Mouse (Mus musculus) midbrain, embryonic 16.5 days (tissue): ENCODE results near the gene Sulf2. TPM values are rescaled to one million over a fixed set of nuclear protein-coding genes. Genes with fewer than 3 reads are reported as not detected.

Experiments used
- ATAC-seq: fragments of 200-750 bp; cut with Nextera tagmentation; 2 replicates; pipeline ENCODE4 v1.8.0; 2017; ENCODE audit warnings: moderate TSS enrichment
- H3K27ac ChIP-seq: fragments of 300-500 bp; sonication (generic); 2 replicates; pipeline ENCODE4 v1.5.1; 2014; ENCODE audit warnings: mild to moderate bottlenecking, low read length, mixed read lengths
- H3K27me3 ChIP-seq: fragments of 300-500 bp; sonication (generic); 2 replicates; pipeline ENCODE4 v1.6.1; 2014; ENCODE audit warnings: low read depth, low read length, mixed read lengths; ENCODE audit not compliant: control insufficient read depth, insufficient read depth
- H3K36me3 ChIP-seq: fragments of 300-500 bp; sonication (generic); 2 replicates; pipeline ENCODE4 v1.6.1; 2014; ENCODE audit warnings: mild to moderate bottlenecking, low read length, moderate library complexity, mixed read lengths; ENCODE audit not compliant: control insufficient read depth, insufficient read depth
- H3K4me1 ChIP-seq: fragments of 300-500 bp; sonication (generic); 2 replicates; pipeline ENCODE4 v1.6.1; 2014; ENCODE audit warnings: mild to moderate bottlenecking, low read length, mixed read lengths; ENCODE audit not compliant: control insufficient read depth, insufficient read depth
- H3K4me2 ChIP-seq: fragments of 300-500 bp; sonication (generic); 2 replicates; pipeline ENCODE4 v1.6.1; 2014; ENCODE audit warnings: mild to moderate bottlenecking, low read length, mixed read lengths
- H3K4me3 ChIP-seq: fragments of 300-500 bp; sonication (generic); 2 replicates; pipeline ENCODE4 v1.5.1; 2014; ENCODE audit warnings: low read depth, mild to moderate bottlenecking, low read length, moderate library complexity, mixed read lengths
- H3K9ac ChIP-seq: fragments of 300-500 bp; sonication (generic); 2 replicates; pipeline ENCODE4 v1.6.1; 2014; ENCODE audit warnings: low read depth, low read length, mixed read lengths
- H3K9me3 ChIP-seq: fragments of 300-500 bp; sonication (generic); replicated peaks from 2 replicates; pipeline ENCODE4 v1.6.1; 2014; ENCODE audit warnings: mild to moderate bottlenecking, low read length, mixed read lengths; ENCODE audit not compliant: control insufficient read depth, poor library complexity, severe bottlenecking
- WGBS: fragments of 180-500 bp; shearing (Covaris S2); extraction: QIAGEN DNeasy Blood & Tissue Kit; methylation state at CpG from one replicate; pipeline ENCODE4 v1.1.7; 2014; 5-methylcytosine and 5-hydroxymethylcytosine counted together
- polyA plus RNA-seq: library from polyadenylated mRNA; unstranded; fragments of >200 nt; fragmentation: Nextera tagmentation; extraction: Ambion mirVana; gene quantifications from 2 replicates; pipeline ENCODE4 v1.2.1, GENCODE M21; 2015

Gene Sulf2
- polyA plus RNA-seq, 1 experiment from 2014 or later, result 88.1 TPM

- ATAC-seq, result no peak
- Histone ChIP-seq H3K9ac (no peak overlapping the region), H3K27me3 (no peaks in the 10 kb centered on the region), H3K9me3 (no peaks in the 10 kb centered on the region), H3K4me3 (no peak overlapping the region), H3K36me3 (peaks cover 9% of the 10 kb centered on the region), H3K4me2 (no peak overlapping the region), H3K27ac (0 out of 2 replicates have a peak overlapping the region, but pooled peaks have one; percentile 9), H3K4me1 (no peaks in the 10 kb centered on the region)
- 63% methylated on average over 6 of the region's 6 CpGs for WGBS
Measured at GRCm38 (mm10) chr2:166074322-166074721, 81.1 kb downstream of the Sulf2 start.

- Histone ChIP-seq H3K9me3 (no peaks in the 10 kb centered on the region), H3K9ac (no peak overlapping the region), H3K4me1 (no peaks in the 10 kb centered on the region), H3K4me3 (no peak overlapping the region), H3K4me2 (no peak overlapping the region), H3K27me3 (no peaks in the 10 kb centered on the region), H3K36me3 (peaks cover 10% of the 10 kb centered on the region), H3K27ac (no peak overlapping the region)
- ATAC-seq, result no peak
- 82% methylated on average over 10 of the region's 10 CpGs for WGBS
Measured at GRCm38 (mm10) chr2:166073082-166073481, 82.4 kb downstream of the Sulf2 start.

GRCm38 (mm10) chr2:166071889-166072288 is 83.6 kb downstream of the Sulf2 start:
- H3K9ac ChIP-seq, result no peak overlapping the region
- H3K4me2 ChIP-seq, result no peak overlapping the region
- no peaks in the 10 kb centered on the region for H3K4me1 ChIP-seq
- ATAC-seq, result no peak
- H3K36me3 ChIP-seq, result peaks cover 14% of the 10 kb centered on the region
- 78% methylated on average over 9 of the region's 9 CpGs for WGBS
- no peaks in the 10 kb centered on the region for H3K27me3 ChIP-seq
- no peak overlapping the region for H3K27ac ChIP-seq
- H3K4me3 ChIP-seq, result no peak overlapping the region
- no peaks in the 10 kb centered on the region for H3K9me3 ChIP-seq

DNA sequence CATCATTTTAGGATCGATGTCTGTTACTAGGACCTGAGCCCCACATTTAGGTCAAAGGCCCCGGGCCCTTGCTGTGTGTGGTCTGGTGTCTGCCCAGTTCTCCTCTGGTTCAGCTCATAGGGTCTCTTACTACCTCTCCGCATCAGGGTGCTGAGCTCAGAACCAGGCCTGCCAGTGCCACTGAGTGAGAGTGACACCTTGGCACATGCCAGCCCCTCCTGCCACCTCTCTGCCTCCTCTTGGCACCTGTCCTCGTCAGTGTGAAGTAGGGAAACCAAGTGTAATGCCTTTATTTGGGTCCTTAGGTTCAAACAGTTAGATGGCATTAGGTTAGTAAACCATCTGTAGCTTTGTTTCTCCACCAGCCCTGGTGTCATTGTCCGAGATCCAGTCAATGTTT is 84.0 kb downstream of the Sulf2 start:
- Histone ChIP-seq H3K4me1 (no peaks in the 10 kb centered on the region), H3K27me3 (no peaks in the 10 kb centered on the region), H3K36me3 (peaks cover 16% of the 10 kb centered on the region), H3K9me3 (no peaks in the 10 kb centered on the region), H3K4me3 (no peak overlapping the region), H3K9ac (no peak overlapping the region), H3K27ac (no peak overlapping the region), H3K4me2 (no peak overlapping the region)
- ATAC-seq, result no peak
- 91% methylated on average over 5 of the region's 5 CpGs for WGBS

GRCm38 (mm10) chr2:166069738-166070137 is 85.7 kb downstream of the Sulf2 start:
- H3K27me3 ChIP-seq, result no peaks in the 10 kb centered on the region
- no peak overlapping the region for H3K4me3 ChIP-seq
- no peak for ATAC-seq
- WGBS, result 94% methylated on average over 7 of the region's 7 CpGs
- H3K4me1 ChIP-seq, result no peaks in the 10 kb centered on the region
- no peak overlapping the region for H3K9ac ChIP-seq
- no peaks in the 10 kb centered on the region for H3K9me3 ChIP-seq
- no peak overlapping the region for H3K27ac ChIP-seq
- H3K4me2 ChIP-seq, result no peak overlapping the region
- H3K36me3 ChIP-seq, result peaks cover 25% of the 10 kb centered on the region

GRCm38 (mm10) chr2:166069164-166069563 is 86.3 kb downstream of the Sulf2 start:
- Histone ChIP-seq H3K27me3 (no peaks in the 10 kb centered on the region), H3K9ac (no peak overlapping the region), H3K27ac (no peak overlapping the region), H3K4me3 (no peak overlapping the region), H3K4me1 (no peaks in the 10 kb centered on the region), H3K9me3 (no peaks in the 10 kb centered on the region), H3K4me2 (no peak overlapping the region), H3K36me3 (peaks cover 25% of the 10 kb centered on the region)
- 88% methylated on average over 5 of the region's 5 CpGs for WGBS
- ATAC-seq, result no peak

- Histone ChIP-seq H3K36me3 (peaks cover 28% of the 10 kb centered on the region), H3K4me1 (no peaks in the 10 kb centered on the region), H3K4me3 (no peak overlapping the region), H3K4me2 (no peak overlapping the region), H3K9ac (no peak overlapping the region), H3K27ac (no peak overlapping the region), H3K9me3 (no peaks in the 10 kb centered on the region), H3K27me3 (no peaks in the 10 kb centered on the region)
- ATAC-seq, result no peak
- WGBS, result 82% methylated on average over 9 of the region's 9 CpGs
Measured at GRCm38 (mm10) chr2:166068261-166068660, 87.2 kb downstream of the Sulf2 start.

DNA sequence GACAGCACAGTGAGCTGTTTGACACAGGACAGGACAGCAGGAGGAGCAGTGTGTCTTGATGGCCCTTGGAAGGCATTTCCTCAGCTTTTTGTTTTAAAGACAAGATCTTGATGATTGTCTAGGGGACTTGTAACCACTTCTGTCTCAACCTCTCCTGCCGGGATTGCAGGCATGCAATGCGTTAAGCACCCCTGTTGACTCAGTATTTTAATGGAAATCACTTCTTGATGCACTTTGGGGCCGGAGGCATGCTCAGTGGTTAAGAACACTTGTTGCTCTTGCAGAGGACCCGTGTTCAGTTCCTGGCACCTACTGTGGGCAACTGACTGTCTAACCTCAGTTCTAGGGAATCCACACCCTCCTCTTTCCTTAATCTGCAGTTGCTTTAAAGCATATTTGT is 89.0 kb downstream of the Sulf2 start:
- Histone ChIP-seq H3K4me3 (no peak overlapping the region), H3K36me3 (peaks cover 34% of the 10 kb centered on the region), H3K9me3 (no peaks in the 10 kb centered on the region), H3K27ac (no peak overlapping the region), H3K4me1 (no peaks in the 10 kb centered on the region), H3K9ac (no peak overlapping the region), H3K4me2 (no peak overlapping the region), H3K27me3 (no peaks in the 10 kb centered on the region)
- ATAC-seq, result no peak
- whole genome bisulfite sequencing, result 55% methylated on average over 4 of the region's 4 CpGs

DNA sequence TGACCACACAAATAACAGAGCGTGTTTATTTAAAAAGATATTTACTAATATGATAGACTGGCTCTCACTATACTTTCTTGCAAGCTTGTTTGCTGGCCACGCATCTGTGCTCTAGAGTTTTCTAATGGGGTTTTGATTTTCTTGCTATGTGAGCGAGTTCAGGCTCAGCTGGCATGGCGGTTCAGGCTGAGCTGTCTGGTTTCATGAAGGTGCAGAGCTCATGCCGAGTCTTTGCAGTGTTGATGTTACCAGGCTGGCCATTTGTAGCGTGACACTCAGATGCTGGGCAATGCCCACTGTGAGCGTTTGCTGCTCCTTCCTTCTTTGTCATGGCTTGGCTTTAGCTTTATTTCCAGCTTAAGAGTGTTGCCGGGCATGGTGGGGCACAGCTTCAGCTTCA is 93.0 kb downstream of the Sulf2 start:
- Histone ChIP-seq H3K36me3 (peaks cover 35% of the 10 kb centered on the region), H3K4me1 (no peaks in the 10 kb centered on the region), H3K9me3 (no peaks in the 10 kb centered on the region), H3K4me2 (no peak overlapping the region), H3K9ac (no peak overlapping the region), H3K27me3 (no peaks in the 10 kb centered on the region), H3K4me3 (no peak overlapping the region), H3K27ac (no peak overlapping the region)
- no peak for ATAC-seq
- WGBS, result 92% methylated on average over 8 of the region's 8 CpGs

DNA sequence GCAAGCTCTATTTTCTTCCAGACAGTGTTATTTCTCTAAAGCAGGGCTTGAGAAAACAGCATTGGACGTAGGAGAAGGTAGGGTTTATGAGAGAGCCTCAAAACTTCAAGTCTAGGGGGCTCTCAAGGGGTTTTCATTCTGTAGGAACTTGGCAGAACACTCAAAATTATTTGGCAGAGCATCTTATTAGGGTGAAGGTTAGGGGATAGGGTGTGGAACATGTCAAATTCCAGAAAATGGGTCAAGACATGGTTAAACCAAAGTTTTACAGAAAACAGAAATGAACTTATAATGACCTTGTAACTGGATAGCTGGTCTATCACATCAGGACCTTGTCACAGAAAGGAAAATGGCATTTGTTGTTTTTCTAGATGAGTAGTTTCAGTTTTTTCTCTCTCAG is 93.5 kb downstream of the Sulf2 start:
- Histone ChIP-seq H3K4me1 (no peaks in the 10 kb centered on the region), H3K27ac (no peak overlapping the region), H3K27me3 (no peaks in the 10 kb centered on the region), H3K4me2 (no peak overlapping the region), H3K9me3 (no peaks in the 10 kb centered on the region), H3K4me3 (no peak overlapping the region), H3K36me3 (peaks cover 35% of the 10 kb centered on the region), H3K9ac (no peak overlapping the region)
- WGBS, result 92% methylated on average over 1 of the region's 1 CpGs
- ATAC-seq, result no peak
